Mouse (Mus musculus) hindbrain, embryonic 15.5 days (tissue): ENCODE data around the gene Dph6. TPM values are rescaled to one million over a fixed set of nuclear protein-coding genes. Genes with fewer than 3 reads are reported as not detected.

ENCODE experiments used
- ATAC-seq: fragments of 200-750 bp; cut with Nextera tagmentation; 2 replicates; pipeline ENCODE4 v1.8.0; 2017; ENCODE audit warnings: low read depth, moderate number of reproducible peaks, moderate TSS enrichment; ENCODE audit not compliant: low FRiP score
- H3K27ac ChIP-seq: fragments of 300-500 bp; sonication (generic); replicated peaks from 2 replicates; pipeline ENCODE4 v1.5.1; 2015; ENCODE audit warnings: mild to moderate bottlenecking, inconsistent platforms
- H3K27me3 ChIP-seq: fragments of 300-500 bp; sonication (generic); 2 replicates; pipeline ENCODE4 v1.6.1; 2015; ENCODE audit warnings: control low read depth, inconsistent platforms
- H3K36me3 ChIP-seq: fragments of 300-500 bp; sonication (generic); 2 replicates; pipeline ENCODE4 v1.6.1; 2015; ENCODE audit warnings: control low read depth, inconsistent platforms
- H3K4me1 ChIP-seq: fragments of 300-500 bp; sonication (generic); replicated peaks from 2 replicates; pipeline ENCODE4 v1.6.1; 2015; ENCODE audit warnings: control low read depth, inconsistent platforms
- H3K4me2 ChIP-seq: fragments of 300-500 bp; sonication (generic); 2 replicates; pipeline ENCODE4 v1.6.1; 2015; ENCODE audit warnings: moderate library complexity, mild to moderate bottlenecking, inconsistent platforms
- H3K4me3 ChIP-seq: fragments of 300-500 bp; sonication (generic); 2 replicates; pipeline ENCODE4 v1.5.1; 2015; ENCODE audit warnings: mild to moderate bottlenecking, inconsistent platforms
- H3K9ac ChIP-seq: fragments of 300-500 bp; sonication (generic); 2 replicates; pipeline ENCODE4 v1.6.1; 2015; ENCODE audit warnings: inconsistent platforms
- H3K9me3 ChIP-seq: fragments of 300-500 bp; sonication (generic); 2 replicates; pipeline ENCODE4 v1.6.1; 2016; ENCODE audit warnings: control low read depth, inconsistent platforms
- WGBS: fragments of 180-500 bp; shearing (Covaris S2); methylation state at CpG from one replicate; pipeline ENCODE4 v1.1.7; 2015; 5-methylcytosine and 5-hydroxymethylcytosine counted together
- polyA plus RNA-seq: library from polyadenylated mRNA; unstranded; fragments of >200 nt; fragmentation: Nextera tagmentation; extraction: Ambion mirVana; gene quantifications from 2 replicates; pipeline ENCODE4 v1.2.1, GENCODE M21; 2015

Gene Dph6
- polyA plus RNA-seq: 13.8 and 14.9 TPM in 2 replicates

DNA sequence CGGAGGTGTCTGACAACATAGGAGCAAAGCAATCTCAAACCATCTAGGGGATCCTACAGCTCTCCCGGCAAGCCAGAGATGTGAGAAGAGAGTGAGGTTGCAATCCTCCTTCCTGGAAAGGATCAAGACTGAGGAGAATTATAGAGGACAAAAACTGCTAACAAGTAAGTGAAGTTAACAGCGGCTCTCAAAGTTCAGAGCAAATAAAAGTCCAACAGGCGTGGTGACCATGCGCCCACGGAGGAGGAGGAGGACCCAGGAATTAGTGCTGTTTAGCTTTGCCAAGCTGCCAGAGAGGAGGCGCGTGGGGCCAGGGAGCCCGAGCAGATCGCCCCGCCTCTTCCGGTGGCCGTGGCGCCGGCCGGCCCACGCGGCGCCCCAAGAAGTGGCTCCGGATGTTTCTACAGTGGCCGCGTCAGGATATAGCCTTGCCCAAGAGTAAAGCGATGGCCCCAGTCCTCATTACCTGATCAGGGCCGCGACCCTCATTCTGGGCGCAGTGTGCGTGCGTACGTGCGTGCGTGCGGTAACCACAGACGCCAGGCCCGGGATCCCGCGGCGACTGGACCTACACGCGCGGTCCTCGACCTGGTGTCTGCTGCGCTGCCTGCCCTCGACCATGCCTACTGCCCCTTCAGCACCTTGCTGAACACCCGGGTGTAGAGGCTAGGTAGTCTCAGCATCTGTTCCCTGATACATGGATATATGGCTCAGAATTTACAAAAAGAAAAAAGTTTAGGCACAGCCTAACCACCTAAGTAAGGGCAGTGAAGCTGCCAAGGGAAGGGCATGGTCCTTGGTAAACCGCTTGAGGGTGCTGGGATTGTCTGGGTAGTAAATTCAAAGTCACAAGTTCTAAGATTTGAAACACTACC, at the start of gene Dph6:
Gene Dph6, minus strand, starts transcription at position 600 of the 875 bp plus-strand sequence.
- Histone ChIP-seq H3K9ac (peak within 1 kb of the TSS; percentile 70), H3K27me3 (no peaks in the 10 kb centered on the region), H3K4me2 (peak within 1 kb of the TSS; percentile 59), H3K27ac (peak within 1 kb of the TSS; percentile 94), H3K4me3 (peak within 1 kb of the TSS; percentile 72), H3K4me1 (peaks cover 6% of the 10 kb centered on the region), H3K36me3 (no peaks in the 10 kb centered on the region), H3K9me3 (no peaks in the 10 kb centered on the region)
- ATAC-seq: peak; percentile 98
- under 1% methylated on average over 45 of the region's 45 CpGs for WGBS

DNA sequence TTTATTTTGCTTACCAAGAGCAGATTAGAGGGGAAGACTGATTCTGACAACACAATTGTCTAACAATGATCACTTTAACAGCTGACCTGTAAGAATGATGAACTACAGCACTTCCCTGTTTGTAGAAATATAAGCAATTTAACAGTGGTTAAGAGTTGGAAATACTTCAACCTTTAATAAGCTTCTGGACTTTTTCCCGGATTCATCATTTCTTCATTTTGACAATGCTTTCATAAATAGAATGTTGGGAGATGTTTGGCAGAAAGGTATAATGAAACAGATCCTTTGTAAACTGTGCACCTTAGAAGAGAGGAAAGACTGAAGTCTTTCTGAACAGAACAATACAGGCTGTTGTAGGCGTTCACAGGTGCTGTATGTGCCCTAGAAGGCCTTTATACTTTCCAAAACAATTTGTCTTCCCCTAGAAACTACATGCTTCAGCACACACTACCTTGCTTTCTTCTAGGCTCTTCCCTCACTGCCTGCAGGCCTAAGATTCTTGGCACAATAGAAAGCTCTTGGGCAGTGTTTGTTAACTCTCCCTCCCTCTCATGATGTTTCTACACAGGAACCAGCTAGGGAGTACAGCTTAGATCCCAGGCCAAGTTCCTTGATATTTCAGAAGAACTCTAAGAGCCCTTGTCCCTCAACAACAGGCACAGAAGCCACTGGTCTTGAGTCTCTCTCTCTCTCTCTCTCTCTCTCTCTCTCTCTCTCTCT, 46.4 kb upstream of the Dph6 start:
- Histone ChIP-seq H3K27ac (no peak overlapping the region), H3K4me3 (no peak overlapping the region), H3K4me2 (no peak overlapping the region), H3K27me3 (no peaks in the 10 kb centered on the region), H3K9ac (no peak overlapping the region), H3K36me3 (no peaks in the 10 kb centered on the region), H3K9me3 (no peaks in the 10 kb centered on the region), H3K4me1 (no peaks in the 10 kb centered on the region)
- WGBS: 73% methylated on average over 2 of the region's 2 CpGs
- ATAC-seq: no peak

DNA sequence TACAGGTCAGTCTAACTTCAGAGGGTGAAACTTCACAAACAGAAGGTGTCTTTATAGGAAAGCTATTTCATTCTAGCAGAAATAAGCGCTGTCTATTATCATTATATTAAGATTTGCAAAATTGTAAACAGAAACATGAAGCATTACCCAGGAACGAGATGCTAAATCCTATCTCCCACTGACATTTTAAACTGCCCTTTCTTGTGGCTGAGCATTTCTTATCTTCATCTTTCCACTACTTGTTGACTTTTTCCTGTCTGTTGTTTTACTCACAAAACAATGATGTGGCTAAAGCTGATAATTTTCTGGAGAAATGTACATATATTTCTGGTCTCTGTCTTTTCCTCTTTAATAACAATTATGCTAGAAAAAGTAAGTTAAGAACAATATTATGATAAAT, 36.8 kb upstream of the Dph6 start:
- ATAC-seq: no peak
- 86% methylated on average over 2 of the region's 2 CpGs for WGBS
- no peak overlapping the region for H3K4me2 ChIP-seq
- no peak overlapping the region for H3K27ac ChIP-seq
- H3K4me3 ChIP-seq: no peak overlapping the region
- no peak overlapping the region for H3K9ac ChIP-seq
- no peaks in the 10 kb centered on the region for H3K36me3 ChIP-seq
- no peaks in the 10 kb centered on the region for H3K9me3 ChIP-seq
- no peaks in the 10 kb centered on the region for H3K27me3 ChIP-seq
- H3K4me1 ChIP-seq: peaks cover 5% of the 10 kb centered on the region

- no peak for ATAC-seq
- peaks cover 5% of the 10 kb centered on the region for H3K4me1 ChIP-seq
These were observed 32.7 kb upstream of the Dph6 start for GRCm38 (mm10) chr2:114687483-114687882.

DNA sequence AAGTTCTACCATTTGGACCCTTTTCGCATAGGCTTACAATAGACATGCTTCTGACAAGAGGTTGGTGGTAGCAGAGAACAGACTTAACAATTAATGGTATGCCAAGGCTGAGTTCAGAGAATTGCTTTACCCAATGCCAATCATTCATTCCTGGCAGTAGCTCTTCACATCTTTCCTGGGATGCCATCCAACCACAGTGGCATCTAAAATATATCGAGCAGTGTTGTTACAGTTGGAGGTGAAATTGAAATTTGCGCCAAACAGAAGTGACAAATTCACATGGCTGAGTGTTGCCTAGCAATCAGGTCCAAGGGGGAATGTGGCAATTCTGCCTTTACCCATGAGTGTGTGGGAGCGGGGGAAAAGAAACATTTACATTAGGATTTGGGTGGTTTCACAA, 32.3 kb upstream of the Dph6 start:
- Histone ChIP-seq H3K4me1 (peaks cover 5% of the 10 kb centered on the region), H3K4me2 (no peak overlapping the region), H3K27me3 (no peaks in the 10 kb centered on the region), H3K9ac (no peak overlapping the region), H3K27ac (no peak overlapping the region), H3K4me3 (no peak overlapping the region), H3K36me3 (no peaks in the 10 kb centered on the region), H3K9me3 (no peaks in the 10 kb centered on the region)
- peak; percentile 30; the same call in 1 of the 2 replicates for ATAC-seq
- 53% methylated on average over 4 of the region's 4 CpGs for WGBS

More at GRCm38 (mm10) chr2:114687483-114687882, 32.7 kb upstream of the Dph6 start:
- no peak overlapping the region for H3K4me2 ChIP-seq
- no peak overlapping the region for H3K4me3 ChIP-seq
- no peaks in the 10 kb centered on the region for H3K27me3 ChIP-seq
- H3K27ac ChIP-seq: no peak overlapping the region
- 55% methylated on average over 1 of the region's 1 CpGs for WGBS
- H3K36me3 ChIP-seq: no peaks in the 10 kb centered on the region
- no peak overlapping the region for H3K9ac ChIP-seq
- H3K9me3 ChIP-seq: no peaks in the 10 kb centered on the region

DNA sequence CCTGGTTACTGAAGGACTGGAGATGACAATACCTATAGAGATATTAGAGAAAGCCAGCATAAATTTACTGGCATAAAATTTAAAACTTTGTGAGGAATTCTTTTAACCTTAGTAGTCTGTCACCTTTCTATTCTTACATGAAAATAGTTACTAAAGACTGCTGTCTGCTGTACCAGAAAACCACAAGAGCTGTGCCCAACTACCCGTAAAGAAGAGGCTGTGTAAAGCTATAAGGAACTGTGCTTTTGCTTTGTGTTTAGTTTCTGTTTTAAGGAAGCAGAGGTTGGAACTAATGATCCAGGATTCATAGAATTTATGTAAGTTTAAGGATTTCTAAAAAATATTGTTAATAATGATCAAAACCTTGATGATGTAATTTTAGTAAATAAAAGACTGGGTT, 19.1 kb upstream of the Dph6 start:
- WGBS: 87% methylated on average over 1 of the region's 1 CpGs
- no peak overlapping the region for H3K27ac ChIP-seq

DNA sequence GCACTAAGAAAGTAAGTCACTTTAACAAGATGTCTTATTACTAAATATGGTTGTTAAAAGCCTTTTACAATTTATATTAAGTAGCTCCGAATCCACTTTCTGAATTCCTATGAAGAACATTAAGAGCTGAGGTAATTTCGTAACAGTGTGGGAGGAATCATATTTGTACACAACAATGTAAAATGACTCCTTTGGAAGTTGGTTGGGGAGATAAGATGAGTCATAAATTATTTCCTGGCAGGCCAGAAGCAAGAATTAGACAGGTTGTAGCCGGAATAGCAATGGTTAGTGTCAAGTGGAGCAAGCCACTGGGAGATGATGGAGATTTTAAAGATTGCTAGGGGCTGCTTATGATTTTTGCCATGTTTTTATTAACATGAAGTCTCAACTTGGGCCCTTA, 16.2 kb upstream of the Dph6 start:
- H3K27ac ChIP-seq: no peak overlapping the region
- H3K9me3 ChIP-seq: no peaks in the 10 kb centered on the region
- ATAC-seq: no peak
- WGBS: 85% methylated on average over 3 of the region's 3 CpGs
- no peak overlapping the region for H3K4me3 ChIP-seq
- H3K4me2 ChIP-seq: no peak overlapping the region
- no peaks in the 10 kb centered on the region for H3K27me3 ChIP-seq
- no peaks in the 10 kb centered on the region for H3K4me1 ChIP-seq
- no peaks in the 10 kb centered on the region for H3K36me3 ChIP-seq
- no peak overlapping the region for H3K9ac ChIP-seq

More for the DNA sequence above, 19.1 kb upstream of the Dph6 start:
- no peak for ATAC-seq
- Histone ChIP-seq H3K4me3 (no peak overlapping the region), H3K4me2 (no peak overlapping the region), H3K4me1 (no peaks in the 10 kb centered on the region), H3K9ac (no peak overlapping the region), H3K9me3 (no peaks in the 10 kb centered on the region), H3K27me3 (no peaks in the 10 kb centered on the region), H3K36me3 (no peaks in the 10 kb centered on the region)

- H3K4me2 ChIP-seq: no peak overlapping the region
- no peak overlapping the region for H3K4me3 ChIP-seq
- ATAC-seq: no peak
- no peaks in the 10 kb centered on the region for H3K36me3 ChIP-seq
- H3K9ac ChIP-seq: no peak overlapping the region
- no peaks in the 10 kb centered on the region for H3K27me3 ChIP-seq
- no peaks in the 10 kb centered on the region for H3K9me3 ChIP-seq
- no peak overlapping the region for H3K27ac ChIP-seq
- H3K4me1 ChIP-seq: peaks cover 3% of the 10 kb centered on the region
- WGBS: 88% methylated on average over 2 of the region's 2 CpGs
These were observed 4.2 kb upstream of the Dph6 start for GRCm38 (mm10) chr2:114658954-114659353.

GRCm38 (mm10) chr2:114646240-114646639, 8.5 kb downstream of the Dph6 start:
- Histone ChIP-seq H3K27me3 (no peaks in the 10 kb centered on the region), H3K4me1 (no peaks in the 10 kb centered on the region), H3K27ac (no peak overlapping the region), H3K4me2 (no peak overlapping the region), H3K9ac (no peak overlapping the region), H3K36me3 (no peaks in the 10 kb centered on the region), H3K9me3 (no peaks in the 10 kb centered on the region), H3K4me3 (no peak overlapping the region)
- WGBS: 44% methylated on average over 5 of the region's 5 CpGs
- no peak for ATAC-seq

DNA sequence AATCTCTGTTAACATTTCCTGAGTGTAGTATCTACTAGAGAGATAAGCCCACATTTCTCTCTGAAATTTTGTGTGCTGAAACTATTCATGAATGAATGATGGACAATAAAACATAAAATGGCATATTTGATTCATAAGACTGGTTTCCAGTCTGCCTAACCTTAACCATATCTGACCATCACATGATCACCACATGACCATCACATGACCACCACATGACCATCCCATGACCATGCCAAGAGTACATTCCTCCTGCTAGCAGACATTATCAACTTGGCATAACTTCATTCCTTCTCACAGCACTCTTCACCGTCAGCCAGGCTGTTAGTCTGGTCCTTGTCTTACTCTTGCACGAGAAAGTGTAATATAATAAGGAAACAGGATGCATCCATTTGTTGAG, 10.9 kb downstream of the Dph6 start:
- no peak overlapping the region for H3K27ac ChIP-seq
- H3K4me2 ChIP-seq: no peak overlapping the region
- H3K4me3 ChIP-seq: no peak overlapping the region
- H3K9me3 ChIP-seq: no peaks in the 10 kb centered on the region
- no peaks in the 10 kb centered on the region for H3K36me3 ChIP-seq
- H3K4me1 ChIP-seq: no peaks in the 10 kb centered on the region
- H3K9ac ChIP-seq: no peak overlapping the region
- no peaks in the 10 kb centered on the region for H3K27me3 ChIP-seq
- ATAC-seq: no peak
- WGBS: 99% methylated on average over 2 of the region's 2 CpGs

DNA sequence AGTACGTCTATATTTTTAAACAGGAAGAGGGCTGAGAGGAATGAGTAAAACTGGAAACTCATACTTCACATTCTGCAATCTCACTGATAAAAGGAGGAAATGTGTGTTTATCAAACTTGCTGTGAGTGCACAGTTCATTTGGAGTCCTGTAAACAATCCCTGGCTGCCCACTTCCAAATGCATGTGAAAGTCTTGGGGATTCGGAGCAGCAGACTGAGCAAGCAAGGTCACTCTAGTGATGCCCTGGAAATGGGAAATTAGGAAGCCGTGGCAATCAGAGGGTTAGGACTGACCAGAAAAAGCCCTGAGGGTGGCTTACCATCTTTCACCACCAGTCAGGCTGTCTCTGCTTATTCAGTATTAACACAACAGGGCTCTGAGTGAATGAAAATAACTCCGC, 30.1 kb downstream of the Dph6 start:
- no peaks in the 10 kb centered on the region for H3K36me3 ChIP-seq
- 50% methylated on average over 4 of the region's 4 CpGs for WGBS
- no peak overlapping the region for H3K27ac ChIP-seq
- no peak overlapping the region for H3K4me2 ChIP-seq
- H3K9me3 ChIP-seq: no peaks in the 10 kb centered on the region
- H3K9ac ChIP-seq: no peak overlapping the region
- H3K4me1 ChIP-seq: peaks cover 11% of the 10 kb centered on the region
- no peak overlapping the region for H3K4me3 ChIP-seq
- H3K27me3 ChIP-seq: no peaks in the 10 kb centered on the region
- no peak for ATAC-seq

DNA sequence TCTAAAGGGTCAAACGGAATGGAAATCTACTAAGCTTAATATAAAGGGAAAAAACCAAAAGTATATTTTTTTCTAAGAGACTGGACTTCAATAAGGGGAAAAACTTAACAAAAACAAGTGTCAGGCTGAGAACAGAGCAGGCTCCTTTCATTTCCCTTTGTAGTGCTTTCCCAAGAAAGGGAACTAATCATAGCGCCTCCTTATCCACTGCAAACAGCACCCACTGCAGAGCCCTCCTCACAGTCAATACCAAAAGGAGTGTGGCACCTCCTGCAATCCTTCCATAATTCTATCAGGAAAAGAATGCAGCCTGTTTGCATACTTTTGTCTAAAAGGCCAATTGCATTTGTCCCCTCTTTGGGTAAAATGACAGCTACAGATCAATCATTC, 32.2 kb downstream of the Dph6 start:
- Histone ChIP-seq H3K36me3 (no peaks in the 10 kb centered on the region), H3K4me2 (peak overlapping the region; percentile 35), H3K4me3 (no peak overlapping the region), H3K4me1 (peaks cover 11% of the 10 kb centered on the region), H3K27ac (peak overlapping the region; percentile 75), H3K27me3 (no peaks in the 10 kb centered on the region), H3K9ac (0 out of 2 replicates have a peak overlapping the region, but pooled peaks have one; percentile 22), H3K9me3 (no peaks in the 10 kb centered on the region)
- WGBS: 6% methylated on average over 2 of the region's 2 CpGs
- peak; percentile 69 for ATAC-seq
